Mouse (Mus musculus): ENCODE measurements around the gene Mllt11.

Mllt11 gene

GRCm38 (mm10) chr3:95231298-95232221 is at the start of gene Mllt11:
Gene Mllt11 (minus strand): TSS chr3:95232171.
- no peak for TF ChIP-seq GATA4 (IDR thresholded peaks at IDR 0.05; ENCODE audit: insufficient replicate concordance, low read length)

GRCm38 (mm10) chr3:95281216-95282126 is 49.5 kb upstream of the Mllt11 start, which contains the start of the genes Mindy1 and Prune1:
Gene Mindy1 (plus strand): TSS chr3:95281345.
Gene Prune1 (minus strand): TSS chr3:95282076.
- peak; percentile 39; the same call in 1 of the 2 replicates for TF ChIP-seq GATA4 (IDR thresholded peaks at IDR 0.05; ENCODE audit: insufficient replicate concordance, low read length)

DNA sequence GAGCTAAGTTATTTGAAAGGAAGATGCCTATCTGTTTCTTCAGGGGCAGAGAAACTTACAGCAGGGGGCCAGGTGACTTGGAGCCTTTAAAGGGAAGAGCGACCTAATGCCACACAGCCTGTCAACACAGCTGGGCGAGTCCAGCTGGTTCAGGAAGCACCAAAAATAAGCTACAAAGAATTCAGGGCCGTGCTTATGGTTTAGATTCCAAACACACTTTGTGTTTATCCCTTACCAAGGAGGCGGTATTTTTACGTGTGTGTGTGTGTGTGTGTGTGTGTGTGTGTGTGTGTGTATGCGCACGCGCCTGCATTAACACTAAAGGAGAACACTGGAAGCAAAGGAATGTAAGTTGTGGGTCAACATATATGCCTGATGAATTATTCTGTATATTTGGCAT is 48.8 kb upstream of the Mllt11 start:
- no peak for TF ChIP-seq GATA4 (IDR thresholded peaks at IDR 0.05; ENCODE audit: insufficient replicate concordance, low read length)

DNA sequence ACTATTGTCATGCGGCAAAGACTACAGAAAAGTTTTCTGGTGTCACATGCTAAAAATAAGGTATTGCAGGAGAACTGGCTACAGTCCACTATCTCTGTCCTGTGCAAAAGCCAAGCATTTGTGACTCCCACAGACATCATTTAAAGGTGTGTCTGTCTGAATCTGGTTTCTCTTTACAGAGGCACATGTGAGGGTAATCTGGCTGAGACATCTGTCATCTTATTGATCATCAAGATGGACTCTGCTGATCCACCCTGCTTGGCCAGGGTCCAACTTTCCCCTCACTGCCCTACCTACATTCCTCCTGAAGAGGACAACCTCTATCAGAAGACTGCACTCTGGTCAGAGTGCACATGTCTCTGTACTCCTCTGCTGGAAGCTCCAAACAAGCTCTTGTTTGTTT is 45.2 kb upstream of the Mllt11 start:
- TF ChIP-seq GATA4 (IDR thresholded peaks at IDR 0.05; ENCODE audit: insufficient replicate concordance, low read length): peak; percentile 61; the same call in 1 of the 2 replicates

- TF ChIP-seq GATA4 (IDR thresholded peaks at IDR 0.05; ENCODE audit: insufficient replicate concordance, low read length): no peak
These were observed 44.5 kb upstream of the Mllt11 start for GRCm38 (mm10) chr3:95276428-95276934.

GRCm38 (mm10) chr3:95275161-95275560 is 43.2 kb upstream of the Mllt11 start:
- no peak for TF ChIP-seq GATA4 (IDR thresholded peaks at IDR 0.05; ENCODE audit: insufficient replicate concordance, low read length)

GRCm38 (mm10) chr3:95274453-95274852 is 42.5 kb upstream of the Mllt11 start:
- TF ChIP-seq GATA4 (IDR thresholded peaks at IDR 0.05; ENCODE audit: insufficient replicate concordance, low read length): no peak

GRCm38 (mm10) chr3:95273471-95273870 is 41.5 kb upstream of the Mllt11 start:
- TF ChIP-seq GATA4 (IDR thresholded peaks at IDR 0.05; ENCODE audit: insufficient replicate concordance, low read length): no peak; the same call in 1 of the 2 replicates

GRCm38 (mm10) chr3:95270766-95271364 is 38.9 kb upstream of the Mllt11 start:
- no peak for TF ChIP-seq GATA4 (IDR thresholded peaks at IDR 0.05; ENCODE audit: insufficient replicate concordance, low read length)

GRCm38 (mm10) chr3:95269789-95270188 is 37.8 kb upstream of the Mllt11 start:
- TF ChIP-seq GATA4 (IDR thresholded peaks at IDR 0.05; ENCODE audit: insufficient replicate concordance, low read length): no peak

DNA sequence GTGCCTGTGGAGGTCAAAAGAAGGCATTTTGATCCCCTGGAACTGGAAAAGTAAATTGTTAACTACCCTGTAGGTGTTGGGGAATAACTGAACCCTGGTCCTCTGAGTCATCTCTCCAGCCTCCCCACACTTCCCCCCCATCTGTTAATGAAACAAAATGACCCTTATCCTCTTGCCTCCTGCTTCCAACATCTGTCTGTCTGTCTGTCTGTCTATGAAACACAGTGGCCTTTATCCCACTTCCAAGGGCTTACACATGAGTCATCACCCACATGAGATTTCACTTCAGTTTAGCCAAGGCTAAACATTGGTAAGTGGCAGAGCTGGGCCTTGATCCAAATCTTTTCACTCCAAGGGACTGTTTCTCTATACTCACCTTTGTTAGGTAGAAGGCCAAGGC is 35.9 kb upstream of the Mllt11 start:
- no peak for TF ChIP-seq GATA4 (IDR thresholded peaks at IDR 0.05; ENCODE audit: insufficient replicate concordance, low read length)

- no peak for TF ChIP-seq GATA4 (IDR thresholded peaks at IDR 0.05; ENCODE audit: insufficient replicate concordance, low read length)
These were observed 34.1 kb upstream of the Mllt11 start for GRCm38 (mm10) chr3:95266052-95266451.

- TF ChIP-seq GATA4 (IDR thresholded peaks at IDR 0.05; ENCODE audit: insufficient replicate concordance, low read length): no peak
These were observed 32.8 kb upstream of the Mllt11 start for GRCm38 (mm10) chr3:95264724-95265123.

DNA sequence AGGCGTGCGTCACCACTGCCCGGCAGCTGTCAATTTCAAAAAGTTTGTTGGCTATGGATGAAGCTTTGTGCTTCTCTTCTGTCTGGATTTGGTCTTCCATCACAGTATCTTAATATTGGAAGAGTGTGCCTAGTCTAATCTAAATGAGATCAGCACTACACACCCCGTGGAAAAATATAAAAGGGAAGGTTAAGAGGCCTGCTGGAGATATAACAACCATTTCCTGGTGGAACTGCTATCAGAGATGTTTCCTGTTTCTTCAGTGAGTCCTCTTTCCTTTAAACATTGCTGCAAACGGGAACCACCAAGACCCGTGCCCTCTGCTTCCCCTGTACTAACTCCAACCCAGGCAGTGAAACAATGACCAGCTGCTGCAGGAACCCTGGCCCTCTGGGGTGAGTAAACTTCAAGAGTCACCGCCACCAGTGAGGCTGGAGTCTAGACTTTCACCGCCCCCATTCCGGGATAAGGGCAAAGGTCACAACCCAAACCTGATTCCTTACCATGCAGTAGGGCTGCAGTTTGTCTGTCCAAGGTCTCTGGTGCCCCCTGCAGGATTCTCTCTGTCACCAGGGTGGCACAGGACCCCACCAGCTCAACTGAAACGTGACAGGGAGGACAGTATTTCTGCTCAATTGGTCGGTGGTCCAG is 31.2 kb upstream of the Mllt11 start:
- TF ChIP-seq GATA4 (IDR thresholded peaks at IDR 0.05; ENCODE audit: insufficient replicate concordance, low read length): peak; percentile 87

Measured in liver, adult (tissue).